Comparison of ENCODE assay signal across 17 mouse cellular contexts in the genomic region with DNA sequence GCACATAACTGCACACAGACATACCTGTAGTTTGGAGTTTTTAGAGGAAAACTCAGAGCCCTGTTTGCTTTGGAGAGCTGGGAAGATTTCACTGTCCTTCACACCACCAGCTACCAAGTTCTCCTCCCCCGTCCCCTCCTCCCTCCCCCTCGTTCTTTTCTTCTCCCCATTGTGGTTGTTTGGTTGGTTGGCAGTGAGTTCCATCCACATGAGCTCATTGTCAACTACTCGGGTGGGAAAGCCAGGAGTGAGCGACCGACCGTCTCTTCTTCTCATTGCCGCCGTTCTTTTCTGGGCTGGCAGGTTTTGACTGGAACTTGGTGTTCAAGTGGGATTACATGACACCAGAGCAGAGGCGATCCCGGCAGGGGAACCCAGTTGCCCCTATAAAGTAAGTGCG.
"Had no signal": no experiment of that assay in that cellular context is flagged by ENCODE, and none has a peak within 500 bp of the region (broad histone marks: within the 10 kb centered on the region; RNA-seq: fewer than 3 reads in every experiment).

No protein-coding gene starts in this region.

- H3K9ac ChIP-seq: liver, embryonic 13.5 days; midbrain, embryonic 12.5 days; neural tube, embryonic 12.5 days; neural tube, embryonic 15.5 days; stomach, embryonic 15.5 days had no signal

- H3K27me3 ChIP-seq: liver, embryonic 13.5 days; megakaryocyte, embryonic 14.5 days; midbrain, embryonic 12.5 days; neural tube, embryonic 12.5 days; neural tube, embryonic 15.5 days; stomach, embryonic 15.5 days had no signal

- H3K27ac ChIP-seq: kidney, postnatal 0 days; left cerebral cortex, adult 2 months; liver, embryonic 13.5 days; midbrain, embryonic 12.5 days; neural tube, embryonic 12.5 days; stomach, embryonic 15.5 days had no signal

- H3K9me3 ChIP-seq: liver, embryonic 13.5 days; megakaryocyte, embryonic 14.5 days; midbrain, embryonic 12.5 days; neural tube, embryonic 12.5 days; neural tube, embryonic 15.5 days; stomach, embryonic 15.5 days had no signal

- H3K4me3 ChIP-seq: left cerebral cortex, adult 2 months; liver, embryonic 13.5 days; megakaryocyte, embryonic 14.5 days; midbrain, embryonic 12.5 days; neural tube, embryonic 12.5 days; neural tube, embryonic 15.5 days; stomach, embryonic 15.5 days had no signal

- H3K4me1 ChIP-seq: neural tube, embryonic 15.5 days; stomach, embryonic 15.5 days had no signal

- H3K4me2 ChIP-seq: liver, embryonic 13.5 days; midbrain, embryonic 12.5 days; neural tube, embryonic 12.5 days; neural tube, embryonic 15.5 days; stomach, embryonic 15.5 days had no signal

- DNase-seq: kidney, adult 2 months; kidney, postnatal 25 days; layer of hippocampus, postnatal 36 days; liver, embryonic 13.5 days; lung, adult 2 months; lung, postnatal 36 days; right cerebral cortex, adult 18-20 months; right cerebral cortex, postnatal 14 days; right cerebral cortex, postnatal 4 days; thymus, postnatal 25 days had no signal
